Comparison of ENCODE assay signal across 9 mouse cellular contexts in genomic region chr17:47925988-47926387, GRCm38 (mm10). TPM values are rescaled to one million over a fixed set of nuclear protein-coding genes. Genes with fewer than 3 reads are reported as not detected.
DNase-seq lines count a peak whose midpoint lies in the region; ATAC-seq and TF ChIP-seq lines count a peak whose summit lies in the region.
"Had no signal": no experiment of that assay in that cellular context is flagged by ENCODE, and none has a peak within 500 bp of the region (broad histone marks: within the 10 kb centered on the region; RNA-seq: fewer than 3 reads in every experiment).

No protein-coding gene starts in this region.

- DNase-seq in kidney, adult 2 months: no peak
- DNase-seq in embryo, embryonic 10 days (ENCODE audit: low spot score): peak; percentile 65
- DNase-seq in left cerebral cortex, postnatal 36 days (ENCODE audit: low spot score in 2 of 2): no peak
- no peak for DNase-seq in layer of hippocampus, adult 18-20 months (ENCODE audit: low spot score in 2 of 2)
- DNase-seq: thymus, adult 18-20 months had no signal

- peaks cover 28% of the 10 kb centered on the region for H3K4me1 ChIP-seq in kidney, embryonic 16.5 days (ENCODE audit: insufficient read depth, low read length)
- H3K4me1 ChIP-seq in kidney, adult 2 months (ENCODE audit: control insufficient read depth, insufficient read depth, low read length): no peaks in the 10 kb centered on the region
- peaks cover 19% of the 10 kb centered on the region for H3K4me1 ChIP-seq in intestine, embryonic 15.5 days (replicated peaks)
- peaks cover 38% of the 10 kb centered on the region for H3K4me1 ChIP-seq in midbrain, embryonic 12.5 days

- H3K36me3 ChIP-seq in kidney, embryonic 16.5 days (ENCODE audit: insufficient read depth, low read length): no peaks in the 10 kb centered on the region
- no peaks in the 10 kb centered on the region for H3K36me3 ChIP-seq in kidney, adult 2 months (ENCODE audit: control insufficient read depth, insufficient read depth, low read length)
- 0 out of 2 replicates have a peak, but pooled peaks cover 2% of the 10 kb centered on the region for H3K36me3 ChIP-seq in intestine, embryonic 15.5 days
- H3K36me3 ChIP-seq in midbrain, embryonic 12.5 days: no peaks in the 10 kb centered on the region

- no peaks in the 10 kb centered on the region for H3K27me3 ChIP-seq in kidney, embryonic 16.5 days (ENCODE audit: insufficient read depth, low read length)
- H3K27me3 ChIP-seq in kidney, adult 2 months (replicated peaks; ENCODE audit: control insufficient read depth, insufficient read depth, low read length): no peaks in the 10 kb centered on the region
- H3K27me3 ChIP-seq in intestine, embryonic 15.5 days (replicated peaks): no peaks in the 10 kb centered on the region
- H3K27me3 ChIP-seq in midbrain, embryonic 12.5 days: 0 out of 2 replicates have a peak, but pooled peaks cover 4% of the 10 kb centered on the region

- peak overlapping the region; percentile 98 for H3K4me3 ChIP-seq in kidney, embryonic 16.5 days (ENCODE audit: low read length)
- no peak overlapping the region for H3K4me3 ChIP-seq in kidney, adult 2 months (ENCODE audit: insufficient read depth, low read depth, low read length)
- H3K4me3 ChIP-seq in intestine, embryonic 15.5 days (replicated peaks): peak overlapping the region; percentile 82
- peak overlapping the region; percentile 95 for H3K4me3 ChIP-seq in midbrain, embryonic 12.5 days

- no peaks in the 10 kb centered on the region for H3K9me3 ChIP-seq in kidney, embryonic 16.5 days (ENCODE audit: low read length)
- H3K9me3 ChIP-seq in intestine, embryonic 15.5 days: no peaks in the 10 kb centered on the region
- 0 out of 2 replicates have a peak, but pooled peaks cover 3% of the 10 kb centered on the region for H3K9me3 ChIP-seq in midbrain, embryonic 12.5 days

- no peak for TF ChIP-seq POLR2A in kidney, adult 2 months (IDR thresholded peaks at IDR 0.05; ENCODE audit: low read depth, low read length)

- intact Hi-C loops in left cerebral cortex, postnatal 36 days (cut with DNase I): no loop called here

- no peak for TF ChIP-seq CTCF in kidney, adult 2 months (conservative IDR thresholded peaks at IDR 0.05; ENCODE audit: insufficient read depth, insufficient read length, low read depth, low read length)

- H3K9ac ChIP-seq in kidney, embryonic 16.5 days (replicated peaks; ENCODE audit: low read length): peak overlapping the region; percentile 93; the same call in 1 of the 2 replicates
- no peak overlapping the region for H3K9ac ChIP-seq in intestine, embryonic 15.5 days
- no peak overlapping the region for H3K9ac ChIP-seq in midbrain, embryonic 12.5 days (replicated peaks)

- 27% methylated on average over 10 of the region's 10 CpGs for WGBS in kidney, embryonic 16.5 days
- 67% methylated on average over 10 of the region's 10 CpGs for WGBS in kidney, adult 2 months
- WGBS in intestine, embryonic 15.5 days: 31% methylated on average over 10 of the region's 10 CpGs
- WGBS in midbrain, embryonic 12.5 days: 19% methylated on average over 10 of the region's 10 CpGs

- H3K4me2 ChIP-seq in kidney, embryonic 16.5 days (replicated peaks; ENCODE audit: low read depth, low read length): peak overlapping the region; percentile 94
- H3K4me2 ChIP-seq in intestine, embryonic 15.5 days (replicated peaks): peak overlapping the region; percentile 90
- H3K4me2 ChIP-seq in midbrain, embryonic 12.5 days (replicated peaks): peak overlapping the region; percentile 91

- no peak for ATAC-seq in kidney, embryonic 16.5 days (ENCODE audit: low FRiP score, low TSS enrichment)
- ATAC-seq in intestine, embryonic 15.5 days: no peak
- ATAC-seq in midbrain, embryonic 12.5 days (ENCODE audit: low FRiP score, low read depth): no peak
- ATAC-seq in CD4-positive, CD25-positive, alpha-beta regulatory T cell, adult 4 months: no peak

- H3K27ac ChIP-seq in kidney, embryonic 16.5 days (ENCODE audit: low read length): no peak overlapping the region; the same call in 1 of the 2 replicates
- H3K27ac ChIP-seq in kidney, adult 2 months (ENCODE audit: insufficient read depth, low read depth, low read length): no peak overlapping the region
- H3K27ac ChIP-seq in intestine, embryonic 15.5 days: peak overlapping the region; percentile 97; the same call in 1 of the 2 replicates
- H3K27ac ChIP-seq in midbrain, embryonic 12.5 days (replicated peaks): no peak overlapping the region

RNA-seq across cellular contexts. Expression of gene Foxp4, which starts 1.5 kb away (rescaled TPM):
- polyA plus RNA-seq in kidney, embryonic 16.5 days (2015; fragmentation: Nextera tagmentation; extraction: Ambion mirVana): 8.3 and 11.6 TPM in 2 replicates
- 23.5 and 27.4 TPM in 2 replicates for polyA plus RNA-seq in kidney, adult 2 months (2012; rRNA removed)
- polyA plus RNA-seq in intestine, embryonic 15.5 days (2015; fragmentation: Nextera tagmentation; extraction: Ambion mirVana): 22.3 and 24.9 TPM in 2 replicates
- polyA plus RNA-seq in midbrain, embryonic 12.5 days (2016; fragmentation: Nextera tagmentation; extraction: Ambion mirVana): 34.5 and 35.3 TPM in 2 replicates
- 1 to 10 TPM; 2.1 to 4.4 TPM for polyA plus RNA-seq in CD4-positive, CD25-positive, alpha-beta regulatory T cell, adult 4 months (2017; shearing (Covaris generic))
- 10 to 100 TPM; 44.1 to 55.9 TPM for total RNA-seq in left cerebral cortex, postnatal 36 days (2021)
- total RNA-seq in layer of hippocampus, adult 18-20 months (2021): 10 to 100 TPM; 49.7 to 56.1 TPM
